Mouse (Mus musculus) liver, embryonic 14.5 days (tissue): Measurements from ENCODE around the gene Senp2. TPM values are rescaled to one million over a fixed set of nuclear protein-coding genes. Genes with fewer than 3 reads are reported as not detected.

Source experiments
- ATAC-seq: fragments of 200-750 bp; cut with Nextera tagmentation; 2 replicates; pipeline ENCODE4 v1.8.0; 2017; ENCODE audit warnings: moderate number of reproducible peaks, mild to moderate bottlenecking, moderate library complexity; ENCODE audit not compliant: insufficient read depth
- DNase-seq, 3 experiments: peaks; one replicate each; pipeline ENCODE4 v3.0.0-alpha.2; 2012 to 2013; ENCODE audit warnings: low read depth in 3 of 3, low spot score in 3 of 3
- H3K27ac ChIP-seq: fragments of 300-500 bp; sonication (generic); 2 replicates; pipeline ENCODE4 v1.5.1; 2014; ENCODE audit warnings: moderate library complexity, mild to moderate bottlenecking, control low read depth, inconsistent platforms
- H3K27me3 ChIP-seq: fragments of 300-500 bp; sonication (generic); 2 replicates; pipeline ENCODE4 v1.6.1; 2014; ENCODE audit warnings: mild to moderate bottlenecking, low read length, moderate library complexity; ENCODE audit not compliant: control insufficient read depth, insufficient read depth
- H3K36me3 ChIP-seq: fragments of 300-500 bp; sonication (generic); replicated peaks from 2 replicates; pipeline ENCODE4 v1.6.1; 2014; ENCODE audit warnings: low read depth; ENCODE audit not compliant: control insufficient read depth, insufficient read depth
- H3K4me1 ChIP-seq, 2 experiments: fragments of 200-500 bp in 1 of 2; fragments of 300-500 bp in 1 of 2; sonication (generic) in 1 of 2; replicated peaks; 2 replicates each; pipeline ENCODE4 v1.6.1; 2012 to 2014; ENCODE audit warnings: antibody characterized with exemption in 1 of 2, inconsistent platforms in 1 of 2, low read length in 1 of 2; ENCODE audit not compliant: control insufficient read depth in 2 of 2, insufficient read depth in 2 of 2
- H3K4me2 ChIP-seq: fragments of 300-500 bp; sonication (generic); 2 replicates; pipeline ENCODE4 v1.6.1; 2014; ENCODE audit warnings: low read depth, mild to moderate bottlenecking, control low read depth, moderate library complexity
- H3K4me3 ChIP-seq, 2 experiments: fragments of 200-500 bp in 1 of 2; fragments of 300-500 bp in 1 of 2; sonication (generic) in 1 of 2; 2 replicates each; pipeline ENCODE4 v1.5.1; 2012 to 2014; ENCODE audit warnings: low read depth in 2 of 2, low read length in 2 of 2, mild to moderate bottlenecking in 2 of 2, control low read depth in 1 of 2, inconsistent platforms in 1 of 2, moderate library complexity in 1 of 2; ENCODE audit not compliant: insufficient read depth in 1 of 2
- H3K9ac ChIP-seq: fragments of 300-500 bp; sonication (generic); replicated peaks from 2 replicates; pipeline ENCODE4 v1.6.1; 2014; ENCODE audit warnings: mild to moderate bottlenecking, control low read depth, moderate library complexity
- H3K9me3 ChIP-seq: fragments of 300-500 bp; sonication (generic); 2 replicates; pipeline ENCODE4 v1.6.1; 2016; ENCODE audit warnings: low read length, mixed read lengths; ENCODE audit not compliant: control insufficient read depth
- CTCF ChIP-seq: IDR thresholded peaks from 2 replicates; pipeline ENCODE4 v1.5.1; 2016; ENCODE audit warnings: antibody characterized with exemption, low read depth, control low read depth
- EP300 ChIP-seq: IDR thresholded peaks from 2 replicates; pipeline ENCODE4 v1.6.1; 2016; ENCODE audit warnings: antibody characterized with exemption, low read depth
- WGBS: fragments of 180-500 bp; shearing (Covaris S2); extraction: QIAGEN DNeasy Blood & Tissue Kit; methylation state at CpG from one replicate; pipeline ENCODE4 v1.1.7; 2014; ENCODE audit not compliant: insufficient replicate concordance; 5-methylcytosine and 5-hydroxymethylcytosine counted together
- polyA plus RNA-seq, 2 experiments: library from polyadenylated mRNA; depleted of rRNA in 1 of 2; stranded (reverse) in 1 of 2; unstranded in 1 of 2; fragments of >200 nt; fragmentation: Nextera tagmentation in 1 of 2; extraction: Ambion mirVana in 1 of 2; gene quantifications; 2 replicates each; pipeline versions ENCODE4 v1.2.1 to v1.2.3; 2012 to 2014

Gene Senp2
- polyA plus RNA-seq, 2 experiments: 20.0 to 37.2 TPM

- ATAC-seq: no peak
- no peak for TF ChIP-seq CTCF
- no peaks in the 10 kb centered on the region for H3K9me3 ChIP-seq
- no peak overlapping the region for H3K27ac ChIP-seq
- no peak overlapping the region for H3K9ac ChIP-seq
- DNase-seq: no peak
- no peaks in the 10 kb centered on the region for H3K27me3 ChIP-seq
- WGBS: 78% methylated on average over 10 of the region's 10 CpGs
- no peak overlapping the region for H3K4me2 ChIP-seq
- no peak overlapping the region for H3K4me3 ChIP-seq
- peaks cover 28% of the 10 kb centered on the region for H3K36me3 ChIP-seq
- no peaks in the 10 kb centered on the region for H3K4me1 ChIP-seq
These were observed 29.3 kb downstream of the Senp2 start for GRCm38 (mm10) chr16:22038554-22038953.

GRCm38 (mm10) chr16:22039978-22040377 is 30.7 kb downstream of the Senp2 start:
- WGBS: 88% methylated on average over 1 of the region's 1 CpGs

GRCm38 (mm10) chr16:22043830-22044229 is 34.5 kb downstream of the Senp2 start:
- H3K27me3 ChIP-seq: no peaks in the 10 kb centered on the region
- H3K9me3 ChIP-seq: no peaks in the 10 kb centered on the region
- H3K36me3 ChIP-seq: peaks cover 45% of the 10 kb centered on the region
- H3K27ac ChIP-seq: no peak overlapping the region
- no peak overlapping the region for H3K4me2 ChIP-seq
- TF ChIP-seq EP300: no peak
- no peak for TF ChIP-seq CTCF
- WGBS: 58% methylated on average over 4 of the region's 4 CpGs
- H3K4me3 ChIP-seq: no peak overlapping the region
- no peak for DNase-seq
- H3K9ac ChIP-seq: no peak overlapping the region
- no peak for ATAC-seq
- H3K4me1 ChIP-seq: no peaks in the 10 kb centered on the region

More at GRCm38 (mm10) chr16:22039978-22040377, 30.7 kb downstream of the Senp2 start:
- H3K9me3 ChIP-seq: no peaks in the 10 kb centered on the region
- no peaks in the 10 kb centered on the region for H3K27me3 ChIP-seq
- DNase-seq (no peak), ATAC-seq (no peak)
- no peak for TF ChIP-seq EP300
- no peak for TF ChIP-seq CTCF
- peaks cover 39% of the 10 kb centered on the region for H3K36me3 ChIP-seq
- no peak overlapping the region for H3K9ac ChIP-seq
- H3K27ac ChIP-seq: no peak overlapping the region
- no peak overlapping the region for H3K4me3 ChIP-seq
- H3K4me2 ChIP-seq: no peak overlapping the region
- H3K4me1 ChIP-seq: no peaks in the 10 kb centered on the region

- Histone ChIP-seq H3K9ac (no peak overlapping the region), H3K9me3 (no peaks in the 10 kb centered on the region), H3K4me1 (no peaks in the 10 kb centered on the region), H3K36me3 (peaks cover 41% of the 10 kb centered on the region), H3K4me2 (no peak overlapping the region), H3K4me3 (no peak overlapping the region), H3K27me3 (no peaks in the 10 kb centered on the region), H3K27ac (no peak overlapping the region)
- WGBS: 78% methylated on average over 3 of the region's 3 CpGs
- ATAC-seq (no peak), DNase-seq (no peak)
- no peak for TF ChIP-seq EP300
These were observed 36.6 kb downstream of the Senp2 start for GRCm38 (mm10) chr16:22045930-22046329.

- Histone ChIP-seq H3K9ac (no peak overlapping the region), H3K4me3 (no peak overlapping the region), H3K27me3 (no peaks in the 10 kb centered on the region), H3K27ac (no peak overlapping the region), H3K36me3 (peaks cover 33% of the 10 kb centered on the region), H3K4me1 (no peaks in the 10 kb centered on the region), H3K9me3 (no peaks in the 10 kb centered on the region), H3K4me2 (no peak overlapping the region)
- ATAC-seq: no peak
- 70% methylated on average over 10 of the region's 10 CpGs for WGBS
- TF ChIP-seq EP300: no peak
- no peak for TF ChIP-seq CTCF
- no peak for DNase-seq
These were observed 37.6 kb downstream of the Senp2 start for GRCm38 (mm10) chr16:22046739-22047366.
